7 mouse cellular contexts compared by ENCODE assay signal in the genomic region with DNA sequence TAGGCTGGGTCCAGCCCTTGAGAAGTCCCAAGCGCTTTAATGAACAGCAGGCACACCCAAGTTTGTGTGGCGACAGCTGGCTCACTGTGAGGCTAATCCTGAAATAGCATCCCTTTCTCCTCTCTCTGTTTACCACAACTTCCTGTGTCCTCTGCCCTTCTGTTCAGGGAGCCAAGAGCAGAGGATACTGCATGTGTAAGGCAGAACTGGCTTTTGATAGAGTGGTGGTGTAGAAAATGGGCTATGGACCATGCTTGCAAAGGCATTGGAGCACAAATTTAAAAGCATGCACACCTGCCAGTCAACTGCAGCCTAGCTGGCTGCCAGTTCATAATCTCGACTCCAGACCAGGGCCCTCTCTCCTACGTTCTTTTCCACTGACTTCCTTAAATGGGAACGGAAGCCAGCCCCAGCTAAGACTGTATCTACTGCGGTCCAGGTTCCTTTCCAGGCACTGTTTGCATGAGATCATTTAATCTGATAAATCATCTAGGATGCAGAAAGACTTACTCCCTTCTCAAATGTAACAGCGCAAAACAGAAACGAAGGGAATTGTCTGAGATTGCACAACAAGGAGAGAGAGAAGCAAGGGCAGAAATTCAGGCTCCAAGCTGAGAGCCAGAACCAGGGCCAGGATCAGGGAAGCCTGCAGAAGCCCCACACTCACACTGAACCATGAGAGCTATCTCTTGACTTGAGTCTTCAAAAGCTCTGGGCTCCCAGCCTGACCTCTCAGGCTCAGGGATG.
DNase-seq lines count a peak whose midpoint lies in the region; ATAC-seq and TF ChIP-seq lines count a peak whose summit lies in the region.

No protein-coding gene starts in this region.

- 12% methylated on average over 8 of the region's 8 CpGs for WGBS in heart, adult 2 months
- WGBS in kidney, embryonic 16.5 days, result 38% methylated on average over 8 of the region's 8 CpGs
- 42% methylated on average over 8 of the region's 8 CpGs for WGBS in stomach, embryonic 14.5 days

- peak; percentile 31; the same call in 1 of the 2 replicates for TF ChIP-seq EP300 in heart, adult 2 months (IDR thresholded peaks at IDR 0.05; ENCODE audit: insufficient read depth, low read depth, low read length)

- no peak for TF ChIP-seq CTCF in heart, adult 2 months (IDR thresholded peaks at IDR 0.05)

- DNase-seq in 3134 (ENCODE audit: extremely low read depth, insufficient read length, low spot score), result peak; percentile 65
- DNase-seq in Muller cell, postnatal 12 days (ENCODE audit: inconsistent ontology term), result peak; percentile 25
- DNase-seq in heart, adult 2 months, result peak; percentile 58 to 71
- no peak for DNase-seq in thymus, postnatal 0 days (ENCODE audit: low spot score)
- no peak for DNase-seq in T-cell, adult 2 months (ENCODE audit: low spot score)

- H3K4me3 ChIP-seq in heart, adult 2 months, result no peak overlapping the region
- H3K4me3 ChIP-seq in kidney, embryonic 16.5 days (ENCODE audit: low read length), result no peak overlapping the region
- H3K4me3 ChIP-seq in stomach, embryonic 14.5 days (ENCODE audit: low read depth, low read length), result no peak overlapping the region

- H3K9me3 ChIP-seq in kidney, embryonic 16.5 days (ENCODE audit: low read length), result no peaks in the 10 kb centered on the region
- no peaks in the 10 kb centered on the region for H3K9me3 ChIP-seq in stomach, embryonic 14.5 days (ENCODE audit: control insufficient read depth, low read depth, low read length)

- 0 out of 2 replicates have a peak, but pooled peaks have one; percentile 40 for ATAC-seq in kidney, embryonic 16.5 days (ENCODE audit: low FRiP score, low TSS enrichment)
- ATAC-seq in stomach, embryonic 14.5 days (ENCODE audit: insufficient number of reproducible peaks, insufficient read depth, low FRiP score, low read depth), result no peak

- peak overlapping the region; percentile 72 for H3K27ac ChIP-seq in heart, adult 2 months
- peak overlapping the region; percentile 2 for H3K27ac ChIP-seq in kidney, embryonic 16.5 days (ENCODE audit: low read length)
- H3K27ac ChIP-seq in stomach, embryonic 14.5 days (ENCODE audit: low read length), result peak overlapping the region; percentile 60; the same call in 1 of the 2 replicates

- TF ChIP-seq POLR2A in heart, adult 2 months (IDR thresholded peaks at IDR 0.05; ENCODE audit: insufficient read depth, low read depth, low read length), result no peak

- H3K36me3 ChIP-seq in heart, adult 2 months (ENCODE audit: control insufficient read depth, insufficient read depth, low read length), result peaks cover 16% of the 10 kb centered on the region
- no peaks in the 10 kb centered on the region for H3K36me3 ChIP-seq in kidney, embryonic 16.5 days (ENCODE audit: insufficient read depth, low read length)
- H3K36me3 ChIP-seq in stomach, embryonic 14.5 days (ENCODE audit: control insufficient read depth, insufficient read depth, low read length), result no peaks in the 10 kb centered on the region

- H3K27me3 ChIP-seq in heart, adult 2 months (ENCODE audit: control insufficient read depth, insufficient read depth, low read length), result no peaks in the 10 kb centered on the region
- no peaks in the 10 kb centered on the region for H3K27me3 ChIP-seq in kidney, embryonic 16.5 days (ENCODE audit: insufficient read depth, low read length)
- H3K27me3 ChIP-seq in stomach, embryonic 14.5 days (ENCODE audit: control insufficient read depth, insufficient read depth, low read length), result no peaks in the 10 kb centered on the region

- intact Hi-C loops in heart, adult 2 months (cut with DNase I), result loop anchor here (2.0 kb wide), 2 partner anchors 36 to 96 kb away; a partner anchor contains a TSS

- H3K79me2 ChIP-seq in heart, adult 2 months (replicated peaks; ENCODE audit: control insufficient read depth, insufficient read depth, low read length), result no peaks in the 10 kb centered on the region

- H3K4me2 ChIP-seq in kidney, embryonic 16.5 days (replicated peaks; ENCODE audit: low read depth, low read length), result no peak overlapping the region
- no peak overlapping the region for H3K4me2 ChIP-seq in stomach, embryonic 14.5 days (replicated peaks; ENCODE audit: low read depth, low read length)

- H3K9ac ChIP-seq in heart, adult 2 months (ENCODE audit: low read depth, low read length), result no peak overlapping the region
- no peak overlapping the region for H3K9ac ChIP-seq in kidney, embryonic 16.5 days (replicated peaks; ENCODE audit: low read length)
- no peak overlapping the region for H3K9ac ChIP-seq in stomach, embryonic 14.5 days (replicated peaks; ENCODE audit: low read depth, low read length)

- peaks cover 28% of the 10 kb centered on the region for H3K4me1 ChIP-seq in heart, adult 2 months (ENCODE audit: control insufficient read depth, insufficient read depth, low read length)
- H3K4me1 ChIP-seq in kidney, embryonic 16.5 days (ENCODE audit: insufficient read depth, low read length), result peaks cover 13% of the 10 kb centered on the region
- H3K4me1 ChIP-seq in stomach, embryonic 14.5 days (ENCODE audit: control insufficient read depth, insufficient read depth, low read length), result peaks cover 10% of the 10 kb centered on the region

Comparison
In these comparisons a context has a peak if more than half of its experiments do, and no peak if none do; other contexts are left out.
1. DNase-seq: peak in 3134 (single experiment), Muller cell, postnatal 12 days (single experiment) and heart, adult 2 months (2 of 2); none in thymus, postnatal 0 days (single experiment) and T-cell, adult 2 months (single experiment).
2. H3K27ac ChIP-seq: peak in every context shown above with its lines; median percentile 72 in heart, adult 2 months; 60 in stomach, embryonic 14.5 days; 2 in kidney, embryonic 16.5 days.